In genomic region chr5:127300597-127301254, GRCm38 (mm10) we compare ENCODE assay signal across 9 mouse cellular contexts. TPM values are rescaled to one million over a fixed set of nuclear protein-coding genes. Genes with fewer than 3 reads are reported as not detected.
A peak's percentile ranks its signal among the peaks of the same experiment; 100 is the strongest.
DNase-seq lines count a peak whose midpoint lies in the region; ATAC-seq lines count a peak whose summit lies in the region.
"Had no signal": no experiment of that assay in that cellular context is flagged by ENCODE, and none has a peak within 500 bp of the region (broad histone marks: within the 10 kb centered on the region; RNA-seq: fewer than 3 reads in every experiment).

No protein-coding gene starts in this region.

- intact Hi-C loops in gastrocnemius, postnatal 14 days (cut with DNase I; ENCODE audit: low total_unique reads): no loop called here

- peak overlapping the region; percentile 82 for H3K27ac ChIP-seq in midbrain, embryonic 10.5 days (replicated peaks)
- H3K27ac ChIP-seq in midbrain, embryonic 11.5 days (ENCODE audit: low read depth, low read length): no peak overlapping the region
- H3K27ac ChIP-seq in forebrain, embryonic 15.5 days (replicated peaks): no peak overlapping the region
- H3K27ac ChIP-seq in neural tube, embryonic 15.5 days (replicated peaks): 0 out of 2 replicates have a peak overlapping the region, but pooled peaks have one; percentile 38

- no peaks in the 10 kb centered on the region for H3K9me3 ChIP-seq in midbrain, embryonic 10.5 days (replicated peaks)
- H3K9me3 ChIP-seq in midbrain, embryonic 11.5 days (ENCODE audit: control insufficient read depth, low read length): no peaks in the 10 kb centered on the region
- H3K9me3 ChIP-seq in forebrain, embryonic 15.5 days: no peaks in the 10 kb centered on the region
- no peaks in the 10 kb centered on the region for H3K9me3 ChIP-seq in neural tube, embryonic 15.5 days (replicated peaks)

- ATAC-seq in midbrain, embryonic 11.5 days (ENCODE audit: low FRiP score): no peak
- ATAC-seq in forebrain, embryonic 15.5 days (replicated peaks): peak; percentile 66
- no peak for ATAC-seq in neural tube, embryonic 15.5 days (ENCODE audit: low FRiP score)

- no peak overlapping the region for H3K9ac ChIP-seq in midbrain, embryonic 11.5 days (ENCODE audit: low read length)
- H3K9ac ChIP-seq in forebrain, embryonic 15.5 days (replicated peaks): no peak overlapping the region
- no peak overlapping the region for H3K9ac ChIP-seq in neural tube, embryonic 15.5 days (replicated peaks)

- no peak overlapping the region for H3K4me3 ChIP-seq in midbrain, embryonic 10.5 days
- H3K4me3 ChIP-seq in midbrain, embryonic 11.5 days (ENCODE audit: low read depth, low read length): no peak overlapping the region
- H3K4me3 ChIP-seq in forebrain, embryonic 15.5 days: no peak overlapping the region
- no peak overlapping the region for H3K4me3 ChIP-seq in neural tube, embryonic 15.5 days (replicated peaks)

- H3K4me2 ChIP-seq in midbrain, embryonic 11.5 days: no peak overlapping the region
- H3K4me2 ChIP-seq in forebrain, embryonic 15.5 days (replicated peaks): no peak overlapping the region
- 0 out of 2 replicates have a peak overlapping the region, but pooled peaks have one; percentile 5 for H3K4me2 ChIP-seq in neural tube, embryonic 15.5 days

- H3K27me3 ChIP-seq in midbrain, embryonic 10.5 days (ENCODE audit: low read depth, poor library complexity, severe bottlenecking): peaks cover 9% of the 10 kb centered on the region; the same call in 1 of the 2 replicates
- no peaks in the 10 kb centered on the region for H3K27me3 ChIP-seq in midbrain, embryonic 11.5 days (ENCODE audit: control insufficient read depth, insufficient read depth, low read length)
- no peaks in the 10 kb centered on the region for H3K27me3 ChIP-seq in forebrain, embryonic 15.5 days
- H3K27me3 ChIP-seq in neural tube, embryonic 15.5 days (replicated peaks): no peaks in the 10 kb centered on the region
- H3K27me3 ChIP-seq: megakaryocyte, embryonic 14.5 days had no signal

- peaks cover 70% of the 10 kb centered on the region for H3K4me1 ChIP-seq in midbrain, embryonic 10.5 days
- peaks cover 40% of the 10 kb centered on the region for H3K4me1 ChIP-seq in midbrain, embryonic 11.5 days (ENCODE audit: control insufficient read depth, insufficient read depth, low read length)
- H3K4me1 ChIP-seq in forebrain, embryonic 15.5 days: peaks cover 10% of the 10 kb centered on the region
- H3K4me1 ChIP-seq in neural tube, embryonic 15.5 days: peaks cover 14% of the 10 kb centered on the region
- H3K4me1 ChIP-seq: megakaryocyte, embryonic 14.5 days had no signal

- H3K36me3 ChIP-seq in midbrain, embryonic 10.5 days: no peaks in the 10 kb centered on the region
- H3K36me3 ChIP-seq in midbrain, embryonic 11.5 days (ENCODE audit: control insufficient read depth, insufficient read depth, low read length): no peaks in the 10 kb centered on the region
- no peaks in the 10 kb centered on the region for H3K36me3 ChIP-seq in forebrain, embryonic 15.5 days
- H3K36me3 ChIP-seq in neural tube, embryonic 15.5 days: no peaks in the 10 kb centered on the region

- peak; percentile 21 for DNase-seq in gastrocnemius, postnatal 14 days
- no peak for DNase-seq in gastrocnemius, adult 8-10 months (ENCODE audit: low spot score in 2 of 2)
- no peak for DNase-seq in midbrain, embryonic 10.5 days (ENCODE audit: low spot score)
- DNase-seq in midbrain, embryonic 11.5 days (ENCODE audit: low spot score, missing footprints): no peak
- DNase-seq in spleen, postnatal 36 days (ENCODE audit: low spot score in 2 of 2): no peak
- no peak for DNase-seq in thymus, postnatal 25 days

- WGBS in midbrain, embryonic 10.5 days: 44% methylated on average over 8 of the region's 8 CpGs
- WGBS in midbrain, embryonic 11.5 days: 37% methylated on average over 8 of the region's 8 CpGs
- WGBS in forebrain, embryonic 15.5 days: 20% methylated on average over 8 of the region's 8 CpGs
- 40% methylated on average over 8 of the region's 8 CpGs for WGBS in neural tube, embryonic 15.5 days

RNA-seq across cellular contexts. Expression of gene Tmem132c, which starts 59.1 kb away (rescaled TPM):
- under 1 TPM; 0.11 to 0.43 TPM for total RNA-seq in gastrocnemius, postnatal 14 days (2021)
- total RNA-seq in gastrocnemius, adult 8-10 months (2022): under 1 TPM in 3 of 4 experiments, not detected in 1; 0.10 to 0.22 (median 0.21) TPM
- 30.0 and 34.0 TPM in 2 replicates for polyA plus RNA-seq in midbrain, embryonic 10.5 days (2016; fragmentation: Nextera tagmentation; extraction: Ambion mirVana)
- polyA plus RNA-seq in midbrain, embryonic 11.5 days (2014; fragmentation: Nextera tagmentation; extraction: Ambion mirVana): 15.0 and 16.3 TPM in 2 replicates
- 6.3 and 7.5 TPM in 2 replicates for polyA plus RNA-seq in forebrain, embryonic 15.5 days (2015; fragmentation: Nextera tagmentation; extraction: Ambion mirVana)
- polyA plus RNA-seq in neural tube, embryonic 15.5 days (2015; fragmentation: Nextera tagmentation; extraction: Ambion mirVana): 13.7 and 13.9 TPM in 2 replicates

Comparison
In these comparisons a context has a peak if more than half of its experiments do, and no peak if none do; other contexts are left out.
1. H3K27ac ChIP-seq: peak in midbrain, embryonic 10.5 days (single experiment) and neural tube, embryonic 15.5 days (single experiment); none in midbrain, embryonic 11.5 days (single experiment) and forebrain, embryonic 15.5 days (single experiment).